Mouse (Mus musculus) brain, embryonic 14.5 days (tissue): ENCODE data around the gene Pold4. TPM values are rescaled to one million over a fixed set of nuclear protein-coding genes. Genes with fewer than 3 reads are reported as not detected.

ENCODE experiments used
- DNase-seq: peaks from one replicate; pipeline ENCODE4 v3.0.0-alpha.2; 2011; ENCODE audit warnings: low read depth
- CTCF ChIP-seq: fragments of 200-500 bp; IDR thresholded peaks from 2 replicates; pipeline ENCODE4 v1.5.1; 2012; ENCODE audit warnings: inconsistent platforms, mild to moderate bottlenecking, moderate library complexity, borderline replicate concordance; ENCODE audit not compliant: insufficient read depth, insufficient read length; ENCODE audit errors: extremely low read depth
- POLR2A ChIP-seq: fragments of 200-500 bp; IDR thresholded peaks from 2 replicates; pipeline ENCODE4 v1.6.1; 2012; ENCODE audit warnings: mild to moderate bottlenecking, inconsistent platforms, borderline replicate concordance; ENCODE audit not compliant: poor library complexity, insufficient read depth, insufficient read length, severe bottlenecking; ENCODE audit errors: extremely low read depth
- polyA plus RNA-seq: library from polyadenylated mRNA; depleted of rRNA; stranded (reverse); fragments of >200 nt; gene quantifications from 2 replicates; pipeline ENCODE4 v1.2.3, GENCODE M21; 2012

Pold4 gene
- polyA plus RNA-seq, 1 experiment, result 23.6 TPM

GRCm38 (mm10) chr19:4194021-4194724 is 37.5 kb upstream of the Pold4 start:
- TF ChIP-seq POLR2A (no peak), CTCF (no peak)
- no peak for DNase-seq

- TF ChIP-seq CTCF (no peak), POLR2A (no peak)
- DNase-seq, result peak; percentile 51
Observed at GRCm38 (mm10) chr19:4194776-4195650, 36.7 kb upstream of the Pold4 start.

GRCm38 (mm10) chr19:4196048-4196447 is 35.7 kb upstream of the Pold4 start:
- DNase-seq, result no peak
- TF ChIP-seq CTCF, result no peak
- TF ChIP-seq POLR2A, result no peak

GRCm38 (mm10) chr19:4196548-4196947 is 35.2 kb upstream of the Pold4 start:
- no peak for DNase-seq
- TF ChIP-seq CTCF (no peak), POLR2A (no peak)

GRCm38 (mm10) chr19:4197180-4197579 is 34.5 kb upstream of the Pold4 start:
- no peak for DNase-seq

GRCm38 (mm10) chr19:4201291-4201909 is 30.3 kb upstream of the Pold4 start, which contains the start of gene Rad9a:
Rad9a (minus strand) TSS chr19:4201662.
- DNase-seq, result peak; percentile 98
- no peak for TF ChIP-seq CTCF
- TF ChIP-seq POLR2A, result peak; percentile 30; the same call in 1 of the 2 replicates

More at GRCm38 (mm10) chr19:4197180-4197579, 34.5 kb upstream of the Pold4 start:
- TF ChIP-seq POLR2A (no peak), CTCF (no peak)

- no peak for DNase-seq
- no peak for TF ChIP-seq POLR2A
Observed at GRCm38 (mm10) chr19:4202149-4202548, 29.6 kb upstream of the Pold4 start.

DNA sequence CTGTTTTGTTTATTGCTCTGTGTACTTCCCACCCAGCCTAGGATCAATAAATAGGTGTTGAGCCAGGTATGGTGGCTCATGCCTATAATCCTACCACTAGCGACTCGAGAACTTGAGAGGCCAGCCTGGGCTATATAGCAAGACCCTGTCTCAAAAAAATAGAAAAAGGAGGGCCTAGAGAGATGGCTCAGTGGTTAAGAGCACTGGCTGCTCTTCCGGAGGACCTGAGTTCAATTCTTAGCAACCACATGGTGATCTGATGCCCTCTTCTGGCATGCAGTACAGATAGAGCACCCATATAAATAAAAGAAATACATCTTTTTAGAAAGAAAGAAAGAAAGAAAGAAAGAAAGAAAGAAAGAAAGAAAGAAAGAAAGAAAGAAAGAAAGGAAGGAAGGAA is 28.6 kb upstream of the Pold4 start:
- no peak for DNase-seq
- TF ChIP-seq POLR2A (no peak), CTCF (no peak)

DNA sequence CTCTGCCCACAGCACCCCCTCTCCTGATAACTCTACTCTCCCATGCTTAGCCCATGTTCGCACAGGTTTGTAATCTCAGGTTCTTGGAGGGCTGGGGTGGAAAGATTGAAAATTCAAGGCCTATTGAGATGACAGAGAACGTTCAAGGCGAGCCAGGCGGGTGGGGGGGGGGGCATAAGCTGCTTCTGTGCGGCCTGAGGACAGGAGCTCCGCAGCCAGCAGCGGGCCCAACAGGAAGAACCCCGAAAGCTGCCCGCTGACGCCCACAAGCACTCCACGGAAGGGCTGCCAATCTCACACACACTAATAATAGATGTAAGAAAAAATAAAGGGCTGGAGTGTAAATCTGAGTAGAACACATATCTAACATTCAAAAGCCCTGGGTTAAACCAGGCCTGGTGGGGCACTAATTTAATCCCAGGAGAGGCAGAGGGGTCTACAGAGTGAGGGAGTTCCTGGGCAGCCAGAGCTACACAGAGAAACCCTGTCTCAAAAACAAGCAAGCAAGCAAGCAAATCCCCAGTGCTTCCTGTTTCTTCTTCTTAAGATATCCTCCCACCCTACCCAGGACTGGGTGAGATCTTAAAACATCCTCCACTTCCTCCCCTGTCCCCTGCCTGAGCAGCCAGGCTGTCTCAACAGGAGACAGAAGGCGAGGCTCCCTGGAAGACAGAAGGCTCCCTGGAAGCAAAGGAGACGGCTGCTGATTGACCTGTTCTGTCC is 27.9 kb upstream of the Pold4 start:
- TF ChIP-seq POLR2A (no peak), CTCF (no peak)
- DNase-seq, result no peak

- DNase-seq, result no peak
- TF ChIP-seq POLR2A (no peak), CTCF (no peak)
Observed at GRCm38 (mm10) chr19:4204889-4205288, 26.8 kb upstream of the Pold4 start.

DNA sequence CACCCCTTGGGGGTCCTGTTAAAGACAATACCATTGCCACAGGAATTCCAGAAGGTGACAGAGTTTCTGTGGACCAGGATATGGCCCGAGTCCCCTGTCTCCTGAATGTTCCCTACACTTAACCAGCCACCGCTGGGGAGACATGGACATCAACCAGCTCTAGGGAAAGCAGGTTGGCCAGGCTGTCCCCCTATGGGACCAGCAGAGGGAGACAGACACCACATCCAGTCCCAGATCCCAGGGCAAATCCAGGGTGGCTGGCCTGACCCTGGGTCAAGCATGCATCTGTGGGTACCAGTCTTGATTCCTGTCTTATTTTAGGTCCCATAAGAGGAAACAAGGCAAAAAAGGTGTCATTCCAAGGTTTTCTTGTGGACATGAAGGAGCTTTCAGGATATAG is 24.7 kb upstream of the Pold4 start:
- TF ChIP-seq CTCF (peak; percentile 95), POLR2A (no peak)
- peak; percentile 70 for DNase-seq

DNA sequence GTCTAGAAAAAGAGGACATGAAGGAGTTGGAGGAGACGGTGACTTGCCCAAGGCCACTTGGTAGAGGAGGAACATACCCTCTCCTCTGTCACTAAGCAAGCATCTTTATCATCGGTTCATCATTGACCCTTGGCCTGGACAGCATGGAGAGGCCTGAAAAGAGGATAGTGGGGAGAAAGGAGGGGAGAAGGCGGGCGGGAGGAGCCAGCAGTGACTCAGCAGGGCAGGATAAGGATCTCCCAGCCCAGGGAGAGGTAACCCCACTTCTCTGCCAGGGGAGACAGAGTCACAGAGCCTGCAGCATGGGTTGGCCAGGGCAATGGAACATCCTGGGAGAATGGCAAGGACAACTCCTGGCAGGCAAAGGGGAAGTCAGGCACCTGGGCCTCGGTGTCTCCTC is 23.1 kb upstream of the Pold4 start:
- no peak for TF ChIP-seq CTCF
- TF ChIP-seq POLR2A, result no peak

More for the DNA sequence above, 23.1 kb upstream of the Pold4 start:
- DNase-seq, result no peak
